Mouse (Mus musculus): Measurements from ENCODE around the gene Ttll10. TPM values are rescaled to one million over a fixed set of nuclear protein-coding genes. Genes with fewer than 3 reads are reported as not detected.

Gene Ttll10
- polyA plus RNA-seq, 1 experiment: 9.1 TPM

DNA sequence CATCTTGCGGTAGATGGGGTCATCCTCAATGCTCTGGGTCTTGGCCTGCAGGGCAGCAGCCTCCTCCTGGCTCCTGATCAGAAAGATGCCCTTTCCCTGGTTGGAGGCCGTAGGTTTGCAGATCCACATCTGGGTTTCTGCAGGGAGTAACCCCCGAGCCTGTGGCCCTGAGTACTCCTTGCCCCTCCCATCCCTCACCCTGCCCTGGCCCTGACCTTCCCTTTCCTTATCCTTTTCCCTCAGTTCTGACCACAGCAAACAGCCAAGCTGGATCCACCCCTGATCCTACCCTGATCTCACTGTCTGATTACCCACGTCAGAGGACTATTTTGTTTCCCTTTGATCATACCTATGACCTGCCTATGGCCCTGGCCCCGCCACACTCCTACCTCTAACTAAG, 14.5 kb downstream of the Ttll10 start:
- Histone ChIP-seq H3K27me3 (ENCODE audit: control insufficient read depth, insufficient read depth, low read length) (no peaks in the 10 kb centered on the region), H3K36me3 (ENCODE audit: control insufficient read depth, insufficient read depth, low read length) (peaks cover 2% of the 10 kb centered on the region; the same call in 1 of the 2 replicates), H3K4me3 (ENCODE audit: low read depth, low read length) (no peak overlapping the region), H3K4me1 (ENCODE audit: control insufficient read depth, insufficient read depth, insufficient read length, low read length) (peaks cover 7% of the 10 kb centered on the region; the same call in 1 of the 2 replicates), H3K27ac (ENCODE audit: insufficient read depth, low read depth, low read length) (no peak overlapping the region)
- no peak for TF ChIP-seq POLR2A (IDR thresholded peaks at IDR 0.05; ENCODE audit: low read depth, low read length)
- TF ChIP-seq CTCF (IDR thresholded peaks at IDR 0.05; ENCODE audit: extremely low read depth, insufficient read length, insufficient replicate concordance, low read depth, low read length): no peak
- WGBS: 68% methylated on average over 5 of the region's 5 CpGs

GRCm38 (mm10) chr4:156034901-156035300, 24.3 kb downstream of the Ttll10 start:
- TF ChIP-seq POLR2A (IDR thresholded peaks at IDR 0.05; ENCODE audit: low read depth, low read length) (no peak), CTCF (IDR thresholded peaks at IDR 0.05; ENCODE audit: extremely low read depth, insufficient read length, insufficient replicate concordance, low read depth, low read length) (no peak)
- 75% methylated on average over 25 of the region's 25 CpGs for WGBS
- 0 out of 2 replicates have a peak, but pooled peaks cover 6% of the 10 kb centered on the region for H3K36me3 ChIP-seq (ENCODE audit: control insufficient read depth, insufficient read depth, low read length)
- H3K27ac ChIP-seq (ENCODE audit: insufficient read depth, low read depth, low read length): no peak overlapping the region
- H3K27me3 ChIP-seq (ENCODE audit: control insufficient read depth, insufficient read depth, low read length): no peaks in the 10 kb centered on the region
- H3K4me3 ChIP-seq (ENCODE audit: low read depth, low read length): peak overlapping the region; percentile 23
- H3K4me1 ChIP-seq (ENCODE audit: control insufficient read depth, insufficient read depth, insufficient read length, low read length): peaks cover 25% of the 10 kb centered on the region; the same call in 1 of the 2 replicates

GRCm38 (mm10) chr4:156034301-156034700, 24.9 kb downstream of the Ttll10 start:
- WGBS: 92% methylated on average over 4 of the region's 4 CpGs
- H3K4me1 ChIP-seq (ENCODE audit: control insufficient read depth, insufficient read depth, insufficient read length, low read length): peaks cover 25% of the 10 kb centered on the region; the same call in 1 of the 2 replicates
- H3K27ac ChIP-seq (ENCODE audit: insufficient read depth, low read depth, low read length): no peak overlapping the region
- no peak overlapping the region for H3K4me3 ChIP-seq (ENCODE audit: low read depth, low read length)
- no peaks in the 10 kb centered on the region for H3K27me3 ChIP-seq (ENCODE audit: control insufficient read depth, insufficient read depth, low read length)
- 0 out of 2 replicates have a peak, but pooled peaks cover 6% of the 10 kb centered on the region for H3K36me3 ChIP-seq (ENCODE audit: control insufficient read depth, insufficient read depth, low read length)
- TF ChIP-seq POLR2A (IDR thresholded peaks at IDR 0.05; ENCODE audit: low read depth, low read length) (no peak), CTCF (IDR thresholded peaks at IDR 0.05; ENCODE audit: extremely low read depth, insufficient read length, insufficient replicate concordance, low read depth, low read length) (no peak)

DNA sequence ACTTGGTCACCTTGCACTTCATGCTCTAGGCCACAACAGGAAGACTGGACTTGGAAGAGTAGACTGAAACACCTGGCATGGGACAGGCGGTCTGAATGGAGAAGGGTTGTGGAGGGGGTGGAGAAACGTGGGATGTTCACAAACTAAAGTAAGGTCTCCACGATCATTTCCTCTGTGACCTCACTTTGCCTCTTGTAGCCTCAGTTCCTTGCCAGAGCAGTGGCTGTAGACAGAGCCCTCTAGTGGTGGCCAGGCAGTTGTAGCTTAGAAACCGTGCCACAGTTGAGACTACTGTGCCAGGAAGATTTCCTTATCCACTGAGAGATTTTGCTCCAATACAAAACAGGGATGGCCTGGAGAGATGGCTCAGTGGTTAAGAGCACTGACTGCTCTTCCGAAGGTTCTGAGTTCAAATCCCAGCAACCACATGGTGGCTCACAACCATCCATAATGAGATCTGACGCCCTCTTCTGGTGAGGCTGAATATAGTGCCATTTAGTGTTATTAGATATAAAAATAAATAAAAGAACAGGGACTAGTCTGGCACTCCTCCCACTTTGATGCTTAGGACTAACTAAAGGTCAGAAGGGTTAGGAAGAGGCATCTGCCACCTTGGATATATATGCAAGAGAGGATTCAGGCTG, 25.6 kb downstream of the Ttll10 start:
- peak; percentile 84; the same call in 1 of the 2 replicates for TF ChIP-seq CTCF (IDR thresholded peaks at IDR 0.05; ENCODE audit: extremely low read depth, insufficient read length, insufficient replicate concordance, low read depth, low read length)
- TF ChIP-seq POLR2A (IDR thresholded peaks at IDR 0.05; ENCODE audit: low read depth, low read length): no peak
- peak overlapping the region; percentile 39 for H3K27ac ChIP-seq (ENCODE audit: insufficient read depth, low read depth, low read length)
- no peak overlapping the region for H3K4me3 ChIP-seq (ENCODE audit: low read depth, low read length)
- H3K4me1 ChIP-seq (ENCODE audit: control insufficient read depth, insufficient read depth, insufficient read length, low read length): peaks cover 25% of the 10 kb centered on the region; the same call in 1 of the 2 replicates
- WGBS: 26% methylated on average over 6 of the region's 6 CpGs
- H3K27me3 ChIP-seq (ENCODE audit: control insufficient read depth, insufficient read depth, low read length): no peaks in the 10 kb centered on the region
- H3K36me3 ChIP-seq (ENCODE audit: control insufficient read depth, insufficient read depth, low read length): 0 out of 2 replicates have a peak, but pooled peaks cover 5% of the 10 kb centered on the region

DNA sequence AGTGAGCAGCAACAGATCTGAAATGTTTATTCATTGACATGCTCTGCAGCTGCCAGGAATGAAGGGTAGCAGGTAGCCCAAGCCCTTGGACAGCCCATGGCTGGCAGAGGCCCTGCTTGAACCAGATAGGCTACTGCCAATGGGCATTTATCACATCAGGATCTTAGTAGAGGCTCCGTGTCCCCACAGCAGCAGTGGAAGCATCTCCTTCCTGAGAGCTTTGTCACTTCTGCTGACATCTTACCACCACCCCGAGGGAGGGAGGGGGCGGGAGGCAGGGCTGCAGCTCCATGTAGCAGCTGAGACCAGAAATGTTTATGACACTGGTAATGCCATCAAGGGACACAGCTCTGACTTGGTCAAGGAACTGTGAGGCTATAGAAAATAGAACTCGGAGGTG, 26.4 kb downstream of the Ttll10 start:
- 71% methylated on average over 4 of the region's 4 CpGs for WGBS
- H3K36me3 ChIP-seq (ENCODE audit: control insufficient read depth, insufficient read depth, low read length): peaks cover 6% of the 10 kb centered on the region; the same call in 1 of the 2 replicates

DNA sequence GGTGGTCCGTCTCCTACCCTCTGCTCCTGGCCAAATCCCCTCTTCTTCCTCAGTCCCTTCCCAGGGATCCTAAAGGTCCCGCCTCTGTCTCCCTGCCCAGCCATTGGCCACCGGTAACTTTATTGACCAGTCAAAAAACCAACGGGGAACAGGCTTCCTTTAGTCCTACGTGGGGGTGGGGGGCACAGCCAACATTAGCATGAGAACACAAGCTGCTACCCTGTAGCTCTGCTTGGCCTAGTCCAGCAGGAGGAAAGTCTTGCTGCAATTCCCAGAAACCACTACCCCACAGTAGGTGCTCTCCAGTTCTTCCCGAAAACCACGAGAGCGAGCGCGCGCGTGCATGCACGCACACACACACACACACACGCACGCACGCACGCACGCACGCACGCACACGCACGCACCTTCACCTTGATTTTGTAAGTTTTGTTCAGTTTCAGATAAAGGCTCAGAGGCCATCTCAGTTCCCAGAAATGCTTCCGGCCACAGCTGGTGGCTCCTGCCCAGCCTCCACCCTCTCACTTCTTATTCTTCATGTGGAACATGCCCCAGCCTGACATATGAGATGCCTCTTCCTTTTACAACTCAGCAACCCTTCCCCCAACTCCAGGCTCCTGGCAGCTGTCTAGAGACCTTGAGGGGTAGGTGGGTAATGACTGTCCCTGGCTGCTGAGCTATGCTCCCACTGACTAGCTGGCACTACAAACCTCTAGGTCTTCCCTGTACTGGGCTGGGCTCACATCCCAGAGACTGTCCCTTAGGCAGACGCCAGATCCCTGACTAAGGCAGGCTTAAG, 27.4 kb downstream of the Ttll10 start:
- WGBS: 1% methylated on average over 24 of the region's 24 CpGs
- peak overlapping the region; percentile 58 for H3K4me3 ChIP-seq (ENCODE audit: low read depth, low read length)
- H3K4me1 ChIP-seq (ENCODE audit: control insufficient read depth, insufficient read depth, insufficient read length, low read length): peaks cover 25% of the 10 kb centered on the region; the same call in 1 of the 2 replicates
- TF ChIP-seq POLR2A (IDR thresholded peaks at IDR 0.05; ENCODE audit: low read depth, low read length) (no peak; the same call in 1 of the 2 replicates), CTCF (IDR thresholded peaks at IDR 0.05; ENCODE audit: extremely low read depth, insufficient read length, insufficient replicate concordance, low read depth, low read length) (no peak)
- H3K36me3 ChIP-seq (ENCODE audit: control insufficient read depth, insufficient read depth, low read length): peaks cover 7% of the 10 kb centered on the region; the same call in 1 of the 2 replicates
- H3K27ac ChIP-seq (ENCODE audit: insufficient read depth, low read depth, low read length): peak overlapping the region; percentile 82
- no peaks in the 10 kb centered on the region for H3K27me3 ChIP-seq (ENCODE audit: control insufficient read depth, insufficient read depth, low read length)

More for the DNA sequence above, 26.4 kb downstream of the Ttll10 start:
- peak overlapping the region; percentile 82 for H3K27ac ChIP-seq (ENCODE audit: insufficient read depth, low read depth, low read length)
- H3K4me1 ChIP-seq (ENCODE audit: control insufficient read depth, insufficient read depth, insufficient read length, low read length): peaks cover 25% of the 10 kb centered on the region; the same call in 1 of the 2 replicates
- H3K27me3 ChIP-seq (ENCODE audit: control insufficient read depth, insufficient read depth, low read length): no peaks in the 10 kb centered on the region
- no peak overlapping the region for H3K4me3 ChIP-seq (ENCODE audit: low read depth, low read length)
- TF ChIP-seq POLR2A (IDR thresholded peaks at IDR 0.05; ENCODE audit: low read depth, low read length) (no peak), CTCF (IDR thresholded peaks at IDR 0.05; ENCODE audit: extremely low read depth, insufficient read length, insufficient replicate concordance, low read depth, low read length) (no peak)

- WGBS: 7% methylated on average over 7 of the region's 7 CpGs
- Histone ChIP-seq H3K4me1 (ENCODE audit: control insufficient read depth, insufficient read depth, insufficient read length, low read length) (peaks cover 25% of the 10 kb centered on the region; the same call in 1 of the 2 replicates), H3K27ac (ENCODE audit: insufficient read depth, low read depth, low read length) (peak overlapping the region; percentile 82), H3K4me3 (ENCODE audit: low read depth, low read length) (peak overlapping the region; percentile 58), H3K27me3 (ENCODE audit: control insufficient read depth, insufficient read depth, low read length) (no peaks in the 10 kb centered on the region), H3K36me3 (ENCODE audit: control insufficient read depth, insufficient read depth, low read length) (peaks cover 7% of the 10 kb centered on the region; the same call in 1 of the 2 replicates)
- no peak for TF ChIP-seq CTCF (IDR thresholded peaks at IDR 0.05; ENCODE audit: extremely low read depth, insufficient read length, insufficient replicate concordance, low read depth, low read length)
- no peak for TF ChIP-seq POLR2A (IDR thresholded peaks at IDR 0.05; ENCODE audit: low read depth, low read length)
Measured at GRCm38 (mm10) chr4:156031255-156031592, 28.0 kb downstream of the Ttll10 start.

All from small intestine, adult 2 months (tissue).